Mouse (Mus musculus): ENCODE results near the gene Myo16. TPM values are rescaled to one million over a fixed set of nuclear protein-coding genes. Genes with fewer than 3 reads are reported as not detected.

Gene Myo16
- polyA plus RNA-seq, 2 experiments = 0.01 to 0.03 TPM

DNA sequence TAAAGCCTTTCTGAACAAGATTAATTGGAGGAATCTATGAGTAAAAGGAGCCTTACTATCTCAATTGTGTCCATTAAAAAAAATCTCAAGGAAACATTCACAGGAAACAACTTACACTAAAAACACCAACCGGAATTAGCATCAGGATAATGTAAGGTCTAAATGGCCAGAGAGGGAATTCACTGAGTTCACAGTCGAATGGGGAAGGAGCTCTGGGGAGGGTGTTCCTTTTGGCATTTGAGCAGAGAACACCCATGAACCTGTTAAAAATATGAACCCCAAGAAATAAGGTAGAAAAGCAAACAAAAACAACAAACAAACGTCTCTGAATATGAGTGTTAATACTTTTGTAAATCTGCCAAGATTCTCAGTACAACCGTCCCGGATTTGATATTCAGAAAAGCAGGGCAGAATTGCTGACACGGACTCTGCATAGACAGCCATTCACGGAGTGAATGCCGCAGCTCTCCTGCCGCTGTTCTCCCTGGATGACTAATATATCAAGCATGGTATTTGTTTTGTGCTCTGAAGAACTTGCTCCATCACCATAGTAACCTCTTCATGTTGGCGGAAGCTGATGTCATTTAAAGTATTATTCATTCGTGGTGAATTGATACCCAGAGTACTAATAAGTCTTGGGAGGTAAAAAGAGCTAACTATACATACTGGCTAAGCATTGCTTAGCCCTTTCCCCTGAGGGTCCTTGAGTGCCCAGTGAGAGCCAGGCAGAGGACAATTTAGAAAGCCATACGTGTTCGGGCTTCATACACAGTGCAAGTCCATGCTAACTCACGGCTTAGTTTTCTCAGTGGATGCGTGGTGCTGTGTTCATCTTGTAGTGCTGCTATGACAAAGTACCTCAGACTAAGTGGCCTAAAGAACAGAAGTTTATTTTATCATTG is 22.9 kb upstream of the Myo16 start:
- TF ChIP-seq CTCF (IDR thresholded peaks at IDR 0.05; ENCODE audit: low read depth) (no peak), EP300 (IDR thresholded peaks at IDR 0.05; ENCODE audit: low read depth) (no peak)
- H3K9me3 ChIP-seq (ENCODE audit: control insufficient read depth, low read length) = no peaks in the 10 kb centered on the region
- WGBS (ENCODE audit: insufficient replicate concordance) = 61% methylated on average over 15 of the region's 15 CpGs
- no peaks in the 10 kb centered on the region for H3K4me1 ChIP-seq (replicated peaks; ENCODE audit: control insufficient read depth in 2 of 2, insufficient read depth in 2 of 2, low read length in 1 of 2)
- no peak overlapping the region for H3K4me2 ChIP-seq (ENCODE audit: low read depth)
- no peak overlapping the region for H3K9ac ChIP-seq (replicated peaks)
- ATAC-seq (ENCODE audit: insufficient read depth) = no peak
- no peaks in the 10 kb centered on the region for H3K36me3 ChIP-seq (replicated peaks; ENCODE audit: control insufficient read depth, insufficient read depth, low read depth)
- no peak for DNase-seq (ENCODE audit: low read depth in 3 of 3, low spot score in 3 of 3)
- no peak overlapping the region for H3K27ac ChIP-seq
- H3K27me3 ChIP-seq (ENCODE audit: control insufficient read depth, insufficient read depth, low read length) = no peaks in the 10 kb centered on the region
- H3K4me3 ChIP-seq (ENCODE audit: insufficient read depth in 1 of 2, low read depth in 2 of 2, low read length in 2 of 2) = no peak overlapping the region

DNA sequence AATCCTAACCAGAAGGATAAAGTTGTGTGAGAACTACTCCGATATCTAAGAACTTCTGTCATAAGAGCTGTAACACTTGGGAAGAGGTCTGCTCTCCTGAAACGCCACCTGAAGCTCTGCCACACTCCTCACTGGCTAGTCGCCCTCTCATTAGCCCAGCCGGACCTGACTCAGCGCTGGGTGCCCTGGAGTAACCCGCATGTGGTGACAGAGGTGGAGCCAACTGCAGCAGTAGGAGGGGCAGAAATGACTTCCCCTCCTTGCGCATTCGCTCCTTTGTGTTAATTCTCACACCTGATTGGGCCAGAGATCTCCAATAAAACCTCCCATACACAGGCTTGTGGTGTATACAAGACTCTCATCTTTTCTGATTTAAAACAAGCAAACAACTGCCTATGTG is 14.2 kb upstream of the Myo16 start:
- no peaks in the 10 kb centered on the region for H3K27me3 ChIP-seq (ENCODE audit: control insufficient read depth, insufficient read depth, low read length)
- 24% methylated on average over 8 of the region's 8 CpGs for WGBS (ENCODE audit: insufficient replicate concordance)

DNA sequence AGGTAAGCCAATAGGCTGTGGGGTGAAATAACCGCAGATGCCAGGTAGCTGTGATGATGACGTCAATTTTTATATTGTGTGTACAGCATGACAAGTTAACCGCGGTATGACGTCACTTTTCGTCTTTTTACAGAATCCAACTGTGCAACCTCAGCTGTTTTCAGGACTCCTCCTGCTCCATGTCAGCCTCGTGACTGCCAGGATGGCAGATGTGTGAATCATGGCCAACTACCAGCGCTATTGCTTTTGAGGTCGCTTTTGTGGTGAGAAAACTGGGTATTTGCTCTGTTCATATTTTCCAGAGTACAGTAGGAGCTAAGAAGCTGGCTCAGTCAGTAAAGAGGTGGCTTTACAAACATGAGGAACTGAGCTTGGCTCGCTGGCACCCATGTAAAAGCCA is 9.8 kb upstream of the Myo16 start:
- Histone ChIP-seq H3K4me1 (replicated peaks; ENCODE audit: control insufficient read depth in 2 of 2, insufficient read depth in 2 of 2, low read length in 1 of 2) (no peaks in the 10 kb centered on the region), H3K27ac (no peak overlapping the region), H3K4me2 (ENCODE audit: low read depth) (no peak overlapping the region), H3K36me3 (replicated peaks; ENCODE audit: control insufficient read depth, insufficient read depth, low read depth) (no peaks in the 10 kb centered on the region), H3K9me3 (ENCODE audit: control insufficient read depth, low read length) (no peaks in the 10 kb centered on the region), H3K4me3 (ENCODE audit: insufficient read depth in 1 of 2, low read depth in 2 of 2, low read length in 2 of 2) (no peak overlapping the region), H3K9ac (replicated peaks) (no peak overlapping the region), H3K27me3 (ENCODE audit: control insufficient read depth, insufficient read depth, low read length) (no peaks in the 10 kb centered on the region)
- TF ChIP-seq CTCF (IDR thresholded peaks at IDR 0.05; ENCODE audit: low read depth) (no peak), EP300 (IDR thresholded peaks at IDR 0.05; ENCODE audit: low read depth) (no peak)
- no peak for ATAC-seq (ENCODE audit: insufficient read depth)
- 70% methylated on average over 10 of the region's 10 CpGs for WGBS (ENCODE audit: insufficient replicate concordance)
- no peak for DNase-seq (ENCODE audit: low read depth in 3 of 3, low spot score in 3 of 3)

More for the DNA sequence above, 14.2 kb upstream of the Myo16 start:
- Histone ChIP-seq H3K4me1 (replicated peaks; ENCODE audit: control insufficient read depth in 2 of 2, insufficient read depth in 2 of 2, low read length in 1 of 2) (no peaks in the 10 kb centered on the region), H3K9ac (replicated peaks) (no peak overlapping the region), H3K36me3 (replicated peaks; ENCODE audit: control insufficient read depth, insufficient read depth, low read depth) (no peaks in the 10 kb centered on the region), H3K4me2 (ENCODE audit: low read depth) (no peak overlapping the region), H3K4me3 (ENCODE audit: insufficient read depth in 1 of 2, low read depth in 2 of 2, low read length in 2 of 2) (no peak overlapping the region), H3K9me3 (ENCODE audit: control insufficient read depth, low read length) (no peaks in the 10 kb centered on the region), H3K27ac (no peak overlapping the region)
- TF ChIP-seq CTCF (IDR thresholded peaks at IDR 0.05; ENCODE audit: low read depth) = no peak
- TF ChIP-seq EP300 (IDR thresholded peaks at IDR 0.05; ENCODE audit: low read depth) = no peak
- no peak for DNase-seq (ENCODE audit: low read depth in 3 of 3, low spot score in 3 of 3)
- ATAC-seq (ENCODE audit: insufficient read depth) = no peak

DNA sequence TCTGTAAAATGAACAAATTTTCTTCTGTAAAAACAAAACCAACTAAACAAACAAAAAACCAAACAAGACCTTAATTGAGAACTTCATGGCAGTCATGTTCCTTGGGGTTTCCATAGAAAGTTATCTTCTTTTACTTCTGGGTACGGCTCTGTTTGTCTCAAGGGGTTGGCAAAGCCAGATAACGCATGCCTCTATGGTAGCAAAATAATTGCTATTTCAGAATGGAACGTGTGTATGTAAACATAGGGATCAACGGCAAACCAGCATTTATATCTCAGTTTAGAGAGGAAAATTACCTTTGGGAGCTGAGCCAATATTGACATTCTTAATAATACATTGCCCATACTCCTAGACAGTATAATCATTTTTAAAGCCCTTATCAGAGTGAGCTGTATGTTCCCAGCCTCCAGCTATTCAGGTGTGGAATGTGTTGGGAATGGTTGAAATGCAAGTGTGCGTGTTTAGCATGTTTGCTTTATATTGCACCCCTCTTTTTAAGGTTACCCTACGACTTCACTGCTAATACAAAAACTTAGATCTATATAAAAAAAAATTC is 1.9 kb upstream of the Myo16 start:
- TF ChIP-seq CTCF (IDR thresholded peaks at IDR 0.05; ENCODE audit: low read depth) (no peak), EP300 (IDR thresholded peaks at IDR 0.05; ENCODE audit: low read depth) (no peak)
- H3K36me3 ChIP-seq (replicated peaks; ENCODE audit: control insufficient read depth, insufficient read depth, low read depth) = no peaks in the 10 kb centered on the region
- no peaks in the 10 kb centered on the region for H3K9me3 ChIP-seq (ENCODE audit: control insufficient read depth, low read length)
- H3K4me1 ChIP-seq (replicated peaks; ENCODE audit: control insufficient read depth in 2 of 2, insufficient read depth in 2 of 2, low read length in 1 of 2) = no peaks in the 10 kb centered on the region
- no peak overlapping the region for H3K27ac ChIP-seq
- H3K9ac ChIP-seq (replicated peaks) = no peak overlapping the region
- DNase-seq (ENCODE audit: low read depth in 3 of 3, low spot score in 3 of 3) (no peak), ATAC-seq (ENCODE audit: insufficient read depth) (no peak)
- no peak overlapping the region for H3K4me3 ChIP-seq (ENCODE audit: insufficient read depth in 1 of 2, low read depth in 2 of 2, low read length in 2 of 2)
- H3K4me2 ChIP-seq (ENCODE audit: low read depth) = no peak overlapping the region
- WGBS (ENCODE audit: insufficient replicate concordance) = 63% methylated on average over 6 of the region's 6 CpGs
- peaks cover 13% of the 10 kb centered on the region for H3K27me3 ChIP-seq (ENCODE audit: control insufficient read depth, insufficient read depth, low read length)

DNA sequence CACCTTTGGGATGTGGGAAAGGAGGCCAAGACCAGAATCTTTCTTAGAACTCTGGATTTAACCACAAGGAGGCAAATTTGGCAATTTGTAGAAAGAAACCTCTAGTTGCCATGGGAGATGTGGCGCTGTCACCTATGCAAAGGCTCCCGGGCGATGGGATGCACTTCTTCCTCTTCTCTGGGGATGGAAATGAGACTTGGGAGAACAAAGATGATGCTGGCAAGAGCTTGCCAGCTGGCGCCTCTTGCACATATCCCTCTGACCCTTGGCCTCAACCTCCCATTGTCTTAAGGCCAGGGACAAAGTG is 681 bp downstream of the Myo16 start:
- Histone ChIP-seq H3K27ac (no peak overlapping the region), H3K4me1 (replicated peaks; ENCODE audit: control insufficient read depth in 2 of 2, insufficient read depth in 2 of 2, low read length in 1 of 2) (no peaks in the 10 kb centered on the region), H3K9me3 (ENCODE audit: control insufficient read depth, low read length) (no peaks in the 10 kb centered on the region), H3K9ac (replicated peaks) (no peak overlapping the region), H3K4me3 (ENCODE audit: insufficient read depth in 1 of 2, low read depth in 2 of 2, low read length in 2 of 2) (no peak overlapping the region), H3K27me3 (ENCODE audit: control insufficient read depth, insufficient read depth, low read length) (peaks cover 13% of the 10 kb centered on the region), H3K4me2 (ENCODE audit: low read depth) (no peak overlapping the region), H3K36me3 (replicated peaks; ENCODE audit: control insufficient read depth, insufficient read depth, low read depth) (no peaks in the 10 kb centered on the region)
- no peak for TF ChIP-seq EP300 (IDR thresholded peaks at IDR 0.05; ENCODE audit: low read depth)
- no peak for TF ChIP-seq CTCF (IDR thresholded peaks at IDR 0.05; ENCODE audit: low read depth)
- DNase-seq (ENCODE audit: low read depth in 3 of 3, low spot score in 3 of 3) = no peak
- 27% methylated on average over 4 of the region's 4 CpGs for WGBS (ENCODE audit: insufficient replicate concordance)
- no peak for ATAC-seq (ENCODE audit: insufficient read depth)
